Mouse (Mus musculus) heart, embryonic 12.5 days (tissue): ENCODE measurements around the gene Chmp6. TPM values are rescaled to one million over a fixed set of nuclear protein-coding genes. Genes with fewer than 3 reads are reported as not detected.

Experiments
- ATAC-seq: fragments of 200-750 bp; cut with Nextera tagmentation; 2 replicates; pipeline ENCODE4 v1.8.0; 2017; ENCODE audit warnings: moderate TSS enrichment, moderate library complexity; ENCODE audit not compliant: insufficient number of reproducible peaks, low FRiP score
- H3K27ac ChIP-seq: fragments of 300-500 bp; sonication (generic); 2 replicates; pipeline ENCODE4 v1.5.1; 2016; ENCODE audit warnings: mild to moderate bottlenecking, moderate library complexity; ENCODE audit not compliant: poor library complexity, severe bottlenecking
- H3K27me3 ChIP-seq: fragments of 300-500 bp; sonication (generic); replicated peaks from 2 replicates; pipeline ENCODE4 v1.6.1; 2016; ENCODE audit warnings: mild to moderate bottlenecking, moderate library complexity
- H3K36me3 ChIP-seq: fragments of 300-500 bp; sonication (generic); 2 replicates; pipeline ENCODE4 v1.6.1; 2016; ENCODE audit warnings: mild to moderate bottlenecking, moderate library complexity
- H3K4me1 ChIP-seq: fragments of 300-500 bp; sonication (generic); replicated peaks from 2 replicates; pipeline ENCODE4 v1.6.1; 2016; ENCODE audit warnings: mild to moderate bottlenecking
- H3K4me2 ChIP-seq: fragments of 300-500 bp; sonication (generic); 2 replicates; pipeline ENCODE4 v1.6.1; 2016; ENCODE audit warnings: mild to moderate bottlenecking, moderate library complexity
- H3K4me3 ChIP-seq: fragments of 300-500 bp; sonication (generic); 2 replicates; pipeline ENCODE4 v1.5.1; 2016; ENCODE audit warnings: mild to moderate bottlenecking
- H3K9ac ChIP-seq: fragments of 300-500 bp; sonication (generic); 2 replicates; pipeline ENCODE4 v1.6.1; 2016; ENCODE audit warnings: mild to moderate bottlenecking, moderate library complexity
- H3K9me3 ChIP-seq: fragments of 300-500 bp; sonication (generic); replicated peaks from 2 replicates; pipeline ENCODE4 v1.6.1; 2016; ENCODE audit warnings: mild to moderate bottlenecking, moderate library complexity
- WGBS: fragments of 180-500 bp; shearing (Covaris S2); methylation state at CpG from one replicate; pipeline ENCODE4 v1.1.7; 2016; 5-methylcytosine and 5-hydroxymethylcytosine counted together
- polyA plus RNA-seq: library from polyadenylated mRNA; unstranded; fragments of >200 nt; fragmentation: Nextera tagmentation; extraction: Ambion mirVana; gene quantifications from 2 replicates; pipeline ENCODE4 v1.2.1, GENCODE M21; 2016

Chmp6 gene
- polyA plus RNA-seq = 67.8 and 70.4 TPM in 2 replicates

- peak; percentile 66 for ATAC-seq
- peak within 1 kb of the TSS; percentile 89 for H3K9ac ChIP-seq
Observed at GRCm38 (mm10) chr11:119913291-119913934, at the start of gene Chmp6. TSS of gene Chmp6 (plus strand) at chr11:119913441.

GRCm38 (mm10) chr11:119866837-119867236, 46.4 kb upstream of the Chmp6 start:
- Histone ChIP-seq H3K36me3 (peaks cover 58% of the 10 kb centered on the region), H3K27me3 (no peaks in the 10 kb centered on the region), H3K9me3 (no peaks in the 10 kb centered on the region), H3K4me3 (no peak overlapping the region), H3K4me2 (no peak overlapping the region), H3K27ac (no peak overlapping the region), H3K4me1 (0 out of 2 replicates have a peak, but pooled peaks cover 6% of the 10 kb centered on the region), H3K9ac (no peak overlapping the region)
- WGBS = 86% methylated on average over 6 of the region's 6 CpGs
- no peak for ATAC-seq

More at GRCm38 (mm10) chr11:119913291-119913934, at the start of gene Chmp6:
- Histone ChIP-seq H3K27me3 (no peaks in the 10 kb centered on the region), H3K4me1 (peaks cover 55% of the 10 kb centered on the region), H3K27ac (peak within 1 kb of the TSS; percentile 26; the same call in 1 of the 2 replicates), H3K9me3 (no peaks in the 10 kb centered on the region), H3K4me2 (peak within 1 kb of the TSS; percentile 82), H3K36me3 (peaks cover 24% of the 10 kb centered on the region), H3K4me3 (peak within 1 kb of the TSS; percentile 75)
- WGBS = under 1% methylated on average over 48 of the region's 48 CpGs

- Histone ChIP-seq H3K4me1 (0 out of 2 replicates have a peak, but pooled peaks cover 6% of the 10 kb centered on the region), H3K9me3 (no peaks in the 10 kb centered on the region), H3K36me3 (peaks cover 67% of the 10 kb centered on the region), H3K9ac (no peak overlapping the region), H3K4me3 (no peak overlapping the region), H3K27ac (no peak overlapping the region), H3K4me2 (no peak overlapping the region), H3K27me3 (no peaks in the 10 kb centered on the region)
- 82% methylated on average over 3 of the region's 3 CpGs for WGBS
- ATAC-seq = no peak
Observed at GRCm38 (mm10) chr11:119868138-119868537, 45.1 kb upstream of the Chmp6 start.

GRCm38 (mm10) chr11:119868556-119868955, 44.7 kb upstream of the Chmp6 start:
- no peaks in the 10 kb centered on the region for H3K27me3 ChIP-seq
- 65% methylated on average over 4 of the region's 4 CpGs for WGBS
- H3K4me1 ChIP-seq = 0 out of 2 replicates have a peak, but pooled peaks cover 3% of the 10 kb centered on the region
- no peak for ATAC-seq
- H3K36me3 ChIP-seq = peaks cover 71% of the 10 kb centered on the region
- H3K9me3 ChIP-seq = no peaks in the 10 kb centered on the region
- no peak overlapping the region for H3K4me2 ChIP-seq
- no peak overlapping the region for H3K9ac ChIP-seq
- no peak overlapping the region for H3K27ac ChIP-seq
- no peak overlapping the region for H3K4me3 ChIP-seq

- ATAC-seq = no peak
- 84% methylated on average over 7 of the region's 7 CpGs for WGBS
- Histone ChIP-seq H3K27ac (no peak overlapping the region), H3K4me3 (no peak overlapping the region), H3K4me2 (no peak overlapping the region), H3K27me3 (no peaks in the 10 kb centered on the region), H3K9ac (no peak overlapping the region), H3K36me3 (peaks cover 84% of the 10 kb centered on the region), H3K4me1 (no peaks in the 10 kb centered on the region), H3K9me3 (no peaks in the 10 kb centered on the region)
Observed at GRCm38 (mm10) chr11:119871141-119871540, 42.1 kb upstream of the Chmp6 start.

- Histone ChIP-seq H3K27me3 (no peaks in the 10 kb centered on the region), H3K27ac (no peak overlapping the region), H3K4me3 (no peak overlapping the region), H3K9ac (no peak overlapping the region), H3K9me3 (no peaks in the 10 kb centered on the region), H3K36me3 (peaks cover 94% of the 10 kb centered on the region), H3K4me1 (no peaks in the 10 kb centered on the region), H3K4me2 (no peak overlapping the region)
- no peak for ATAC-seq
- 96% methylated on average over 4 of the region's 4 CpGs for WGBS
Observed at GRCm38 (mm10) chr11:119873643-119874042, 39.6 kb upstream of the Chmp6 start.

- WGBS = 88% methylated on average over 1 of the region's 1 CpGs
- Histone ChIP-seq H3K4me3 (no peak overlapping the region), H3K4me1 (no peaks in the 10 kb centered on the region), H3K36me3 (peaks cover 96% of the 10 kb centered on the region), H3K9ac (no peak overlapping the region), H3K4me2 (no peak overlapping the region), H3K27ac (no peak overlapping the region), H3K9me3 (no peaks in the 10 kb centered on the region), H3K27me3 (no peaks in the 10 kb centered on the region)
- no peak for ATAC-seq
Observed at GRCm38 (mm10) chr11:119874841-119875240, 38.4 kb upstream of the Chmp6 start.

- H3K36me3 ChIP-seq = peaks cover 97% of the 10 kb centered on the region
- H3K9me3 ChIP-seq = no peaks in the 10 kb centered on the region
- WGBS = 62% methylated on average over 9 of the region's 9 CpGs
- H3K4me3 ChIP-seq = no peak overlapping the region
- H3K9ac ChIP-seq = no peak overlapping the region
- H3K4me1 ChIP-seq = no peaks in the 10 kb centered on the region
- no peak overlapping the region for H3K27ac ChIP-seq
- H3K4me2 ChIP-seq = no peak overlapping the region
- H3K27me3 ChIP-seq = no peaks in the 10 kb centered on the region
- no peak for ATAC-seq
Observed at GRCm38 (mm10) chr11:119875685-119876084, 37.6 kb upstream of the Chmp6 start.

GRCm38 (mm10) chr11:119877124-119877523, 36.1 kb upstream of the Chmp6 start:
- H3K36me3 ChIP-seq = peaks cover 88% of the 10 kb centered on the region
- ATAC-seq = no peak
- no peak overlapping the region for H3K27ac ChIP-seq
- H3K27me3 ChIP-seq = no peaks in the 10 kb centered on the region
- H3K4me3 ChIP-seq = no peak overlapping the region
- WGBS = 87% methylated on average over 7 of the region's 7 CpGs
- 0 out of 2 replicates have a peak, but pooled peaks cover 1% of the 10 kb centered on the region for H3K4me1 ChIP-seq
- H3K4me2 ChIP-seq = no peak overlapping the region
- H3K9ac ChIP-seq = no peak overlapping the region
- H3K9me3 ChIP-seq = no peaks in the 10 kb centered on the region

- no peak overlapping the region for H3K4me3 ChIP-seq
- no peak overlapping the region for H3K9ac ChIP-seq
- H3K27me3 ChIP-seq = no peaks in the 10 kb centered on the region
- H3K9me3 ChIP-seq = no peaks in the 10 kb centered on the region
- no peak overlapping the region for H3K4me2 ChIP-seq
- H3K27ac ChIP-seq = no peak overlapping the region
- peaks cover 25% of the 10 kb centered on the region for H3K4me1 ChIP-seq
- H3K36me3 ChIP-seq = peaks cover 63% of the 10 kb centered on the region
- WGBS = 90% methylated on average over 5 of the region's 5 CpGs
- ATAC-seq = no peak
Observed at GRCm38 (mm10) chr11:119879573-119879972, 33.7 kb upstream of the Chmp6 start.

GRCm38 (mm10) chr11:119883646-119884045, 29.6 kb upstream of the Chmp6 start:
- Histone ChIP-seq H3K27ac (peak overlapping the region; percentile 10; the same call in 1 of the 2 replicates), H3K4me1 (peaks cover 38% of the 10 kb centered on the region), H3K4me2 (no peak overlapping the region), H3K4me3 (no peak overlapping the region), H3K9ac (no peak overlapping the region), H3K36me3 (peaks cover 55% of the 10 kb centered on the region), H3K27me3 (no peaks in the 10 kb centered on the region), H3K9me3 (no peaks in the 10 kb centered on the region)
- WGBS = 17% methylated on average over 2 of the region's 2 CpGs
- peak; percentile 78 for ATAC-seq

GRCm38 (mm10) chr11:119889966-119890365, 23.3 kb upstream of the Chmp6 start:
- Histone ChIP-seq H3K4me3 (no peak overlapping the region), H3K9ac (no peak overlapping the region), H3K27me3 (no peaks in the 10 kb centered on the region), H3K4me1 (peaks cover 9% of the 10 kb centered on the region), H3K9me3 (no peaks in the 10 kb centered on the region), H3K36me3 (peaks cover 86% of the 10 kb centered on the region), H3K4me2 (no peak overlapping the region), H3K27ac (no peak overlapping the region)
- no peak for ATAC-seq
- 86% methylated on average over 3 of the region's 3 CpGs for WGBS
